Mouse (Mus musculus) limb, embryonic 12.5 days (tissue): ENCODE measurements around the gene 1110002E22Rik. TPM values are rescaled to one million over a fixed set of nuclear protein-coding genes. Genes with fewer than 3 reads are reported as not detected.

Experiments
- polyA plus RNA-seq: library from polyadenylated mRNA; unstranded; fragments of >200 nt; fragmentation: Nextera tagmentation; extraction: Ambion mirVana; gene quantifications from 2 replicates; pipeline ENCODE4 v1.2.1, GENCODE M21; 2016

Gene 1110002E22Rik
- polyA plus RNA-seq, 1 experiment from 2014 or later = 0.71 TPM

Other genes starting within 250 kb of the 1110002E22Rik start
- 2,591 and 2,901 TPM in 2 replicates for gene H2afz, start 200.6 kb upstream of the 1110002E22Rik start, polyA plus RNA-seq
- gene Dnajb14, start 197.4 kb upstream of the 1110002E22Rik start, polyA plus RNA-seq = 11.0 and 11.6 TPM in 2 replicates
- 94.0 and 98.3 TPM in 2 replicates for gene Lamtor3, start 146.5 kb upstream of the 1110002E22Rik start, polyA plus RNA-seq
- gene Dapp1, start 83.5 kb upstream of the 1110002E22Rik start, polyA plus RNA-seq = 2.9 and 3.3 TPM in 2 replicates
- gene Gm5105, start 2.3 kb downstream of the 1110002E22Rik start, polyA plus RNA-seq = 0.19 TPM in 1 of 2 replicates, not detected in the other
- gene Trmt10a, start 78.4 kb downstream of the 1110002E22Rik start, polyA plus RNA-seq = 14.6 and 15.0 TPM in 2 replicates
- gene Mttp, start 79.9 kb downstream of the 1110002E22Rik start, polyA plus RNA-seq = 8.9 and 9.2 TPM in 2 replicates
- gene 4930579F01Rik, start 128.8 kb downstream of the 1110002E22Rik start, polyA plus RNA-seq = not detected in 2 replicates
- 0.10 and 0.20 TPM in 2 replicates for gene Adh7, start 152.7 kb downstream of the 1110002E22Rik start, polyA plus RNA-seq
- gene Adh1, start 195.9 kb downstream of the 1110002E22Rik start, polyA plus RNA-seq = 1.8 and 2.7 TPM in 2 replicates
- gene Adh6a, start 248.2 kb downstream of the 1110002E22Rik start, polyA plus RNA-seq = not detected in 2 replicates